Mouse (Mus musculus) adipocyte (in vitro differentiated cells): ENCODE data around the gene Ngrn.

Experiments used
- DNase-seq: peaks from one replicate; pipeline ENCODE4 v3.0.0-alpha.2; 2016; ENCODE audit warnings: low spot score

The Ngrn gene

GRCm38 (mm10) chr7:80261372-80261990, 466 bp downstream of the Ngrn start:
- DNase-seq = peak; percentile 22

- DNase-seq = no peak
Measured at GRCm38 (mm10) chr7:80264606-80265005, 3.6 kb downstream of the Ngrn start.

GRCm38 (mm10) chr7:80267764-80268163, 6.7 kb downstream of the Ngrn start:
- DNase-seq = no peak

- DNase-seq = peak; percentile 91
Measured at GRCm38 (mm10) chr7:80268897-80269750, 8.1 kb downstream of the Ngrn start, which contains the start of gene Vps33b. TSS of gene Vps33b (plus strand) at chr7:80269649.

GRCm38 (mm10) chr7:80269751-80270255, 8.8 kb downstream of the Ngrn start:
- DNase-seq = peak; percentile 55

GRCm38 (mm10) chr7:80273456-80273855, 12.4 kb downstream of the Ngrn start:
- no peak for DNase-seq

- DNase-seq = no peak
Measured at GRCm38 (mm10) chr7:80276374-80276773, 15.4 kb downstream of the Ngrn start.

GRCm38 (mm10) chr7:80280032-80280431, 19.0 kb downstream of the Ngrn start:
- no peak for DNase-seq

- DNase-seq = no peak
Measured at GRCm38 (mm10) chr7:80280998-80281397, 20.0 kb downstream of the Ngrn start.

GRCm38 (mm10) chr7:80281646-80282045, 20.6 kb downstream of the Ngrn start:
- no peak for DNase-seq

- DNase-seq = no peak
Measured at GRCm38 (mm10) chr7:80283226-80283918, 22.4 kb downstream of the Ngrn start.

- DNase-seq = no peak
Measured at GRCm38 (mm10) chr7:80284391-80284790, 23.4 kb downstream of the Ngrn start.

GRCm38 (mm10) chr7:80285725-80286124, 24.7 kb downstream of the Ngrn start:
- no peak for DNase-seq

GRCm38 (mm10) chr7:80287736-80288135, 26.7 kb downstream of the Ngrn start:
- no peak for DNase-seq

GRCm38 (mm10) chr7:80294062-80294763, 33.2 kb downstream of the Ngrn start, which contains the start of gene Prc1:
TSS of gene Prc1 (plus strand) at chr7:80294450.
- peak; percentile 96 for DNase-seq

- peak; percentile 16 for DNase-seq
Measured at GRCm38 (mm10) chr7:80294764-80295648, 34.0 kb downstream of the Ngrn start.

- DNase-seq = no peak
Measured at GRCm38 (mm10) chr7:80296462-80296861, 35.4 kb downstream of the Ngrn start.

- no peak for DNase-seq
Measured at GRCm38 (mm10) chr7:80297041-80297440, 36.0 kb downstream of the Ngrn start.

- DNase-seq = no peak
Measured at GRCm38 (mm10) chr7:80298754-80299153, 37.7 kb downstream of the Ngrn start.

GRCm38 (mm10) chr7:80299568-80299967, 38.6 kb downstream of the Ngrn start:
- peak; percentile 12 for DNase-seq

- DNase-seq = no peak
Measured at GRCm38 (mm10) chr7:80301522-80301921, 40.5 kb downstream of the Ngrn start.
